Mouse (Mus musculus): Measurements from ENCODE around the gene Map9. TPM values are rescaled to one million over a fixed set of nuclear protein-coding genes. Genes with fewer than 3 reads are reported as not detected.
"Not testable (repeated sequence)": the region's sequence is repeated elsewhere in the genome, so short reads cannot be mapped to it uniquely, and the experiment has no call there.

Map9 gene
- polyA plus RNA-seq (2015; fragmentation: Nextera tagmentation; extraction: Ambion mirVana): 95.9 and 109 TPM in 2 replicates

- ATAC-seq: peak; percentile 100
- H3K9me3 ChIP-seq (ENCODE audit: control insufficient read depth, low read length): no peaks in the 10 kb centered on the region
- H3K27ac ChIP-seq (ENCODE audit: low read length): peak within 1 kb of the TSS; percentile 93
- H3K4me1 ChIP-seq (replicated peaks; ENCODE audit: control insufficient read depth, insufficient read depth, low read length): peaks cover 10% of the 10 kb centered on the region
- under 1% methylated on average over 54 of the region's 54 CpGs for WGBS
- H3K36me3 ChIP-seq (ENCODE audit: control insufficient read depth, insufficient read depth): 0 out of 2 replicates have a peak, but pooled peaks cover 2% of the 10 kb centered on the region
- peak within 1 kb of the TSS; percentile 84 for H3K9ac ChIP-seq (replicated peaks; ENCODE audit: low read depth, low read length)
- H3K4me2 ChIP-seq (ENCODE audit: low read length): peak within 1 kb of the TSS; percentile 68
- H3K27me3 ChIP-seq (replicated peaks; ENCODE audit: control insufficient read depth, insufficient read depth, low read length): no peaks in the 10 kb centered on the region
- H3K4me3 ChIP-seq (replicated peaks; ENCODE audit: low read length): peak within 1 kb of the TSS; percentile 93
Measured at GRCm38 (mm10) chr3:82357797-82358524, at the start of gene Map9. TSS of gene Map9 (plus strand) at chr3:82358044.

GRCm38 (mm10) chr3:82315728-82316127 is 42.1 kb upstream of the Map9 start:
- no peak overlapping the region for H3K27ac ChIP-seq (ENCODE audit: low read length)
- H3K4me1 ChIP-seq (replicated peaks; ENCODE audit: control insufficient read depth, insufficient read depth, low read length): no peaks in the 10 kb centered on the region
- 90% methylated on average over 4 of the region's 4 CpGs for WGBS
- no peak overlapping the region for H3K4me2 ChIP-seq (ENCODE audit: low read length)
- H3K9me3 ChIP-seq (ENCODE audit: control insufficient read depth, low read length): no peaks in the 10 kb centered on the region
- H3K4me3 ChIP-seq (replicated peaks; ENCODE audit: low read length): no peak overlapping the region
- no peak for ATAC-seq
- H3K9ac ChIP-seq (replicated peaks; ENCODE audit: low read depth, low read length): no peak overlapping the region
- H3K36me3 ChIP-seq (ENCODE audit: control insufficient read depth, insufficient read depth): no peaks in the 10 kb centered on the region
- no peaks in the 10 kb centered on the region for H3K27me3 ChIP-seq (replicated peaks; ENCODE audit: control insufficient read depth, insufficient read depth, low read length)

GRCm38 (mm10) chr3:82326736-82327135 is 31.1 kb upstream of the Map9 start:
- 100% methylated on average over 1 of the region's 1 CpGs for WGBS
- not testable (repeated sequence) for H3K27ac ChIP-seq (ENCODE audit: low read length); H3K4me2 ChIP-seq (ENCODE audit: low read length); H3K4me3 ChIP-seq (replicated peaks; ENCODE audit: low read length); H3K36me3 ChIP-seq (ENCODE audit: control insufficient read depth, insufficient read depth); ATAC-seq; H3K27me3 ChIP-seq (replicated peaks; ENCODE audit: control insufficient read depth, insufficient read depth, low read length); H3K9me3 ChIP-seq (ENCODE audit: control insufficient read depth, low read length); H3K4me1 ChIP-seq (replicated peaks; ENCODE audit: control insufficient read depth, insufficient read depth, low read length); H3K9ac ChIP-seq (replicated peaks; ENCODE audit: low read depth, low read length)

- no peaks in the 10 kb centered on the region for H3K27me3 ChIP-seq (replicated peaks; ENCODE audit: control insufficient read depth, insufficient read depth, low read length)
- no peaks in the 10 kb centered on the region for H3K9me3 ChIP-seq (ENCODE audit: control insufficient read depth, low read length)
- no peaks in the 10 kb centered on the region for H3K36me3 ChIP-seq (ENCODE audit: control insufficient read depth, insufficient read depth)
- no peak overlapping the region for H3K27ac ChIP-seq (ENCODE audit: low read length)
- peaks cover 3% of the 10 kb centered on the region for H3K4me1 ChIP-seq (replicated peaks; ENCODE audit: control insufficient read depth, insufficient read depth, low read length)
- ATAC-seq: no peak
- H3K9ac ChIP-seq (replicated peaks; ENCODE audit: low read depth, low read length): no peak overlapping the region
- H3K4me3 ChIP-seq (replicated peaks; ENCODE audit: low read length): no peak overlapping the region
- 100% methylated on average over 1 of the region's 1 CpGs for WGBS
- H3K4me2 ChIP-seq (ENCODE audit: low read length): no peak overlapping the region
Measured at GRCm38 (mm10) chr3:82332067-82332466, 25.8 kb upstream of the Map9 start.

DNA sequence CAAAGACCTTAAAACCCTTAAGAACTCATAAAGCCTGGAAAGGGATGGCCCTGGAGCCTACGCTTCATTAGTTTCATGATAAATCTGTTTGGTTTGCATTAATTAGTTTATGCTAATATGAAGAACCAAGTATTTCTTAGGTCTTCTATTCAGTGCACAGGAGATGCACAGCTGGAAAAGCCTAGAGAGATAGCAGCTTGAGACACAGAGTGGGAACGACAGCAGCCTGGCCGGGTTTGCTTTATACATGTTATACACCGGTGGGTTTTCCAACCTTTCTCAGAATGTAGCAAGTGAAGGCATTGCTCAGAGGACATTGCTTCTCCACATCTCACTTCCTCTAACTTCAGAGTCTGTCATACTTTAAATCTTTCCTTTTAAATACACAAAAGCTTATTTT is 25.3 kb upstream of the Map9 start:
- H3K4me1 ChIP-seq (replicated peaks; ENCODE audit: control insufficient read depth, insufficient read depth, low read length): peaks cover 3% of the 10 kb centered on the region
- H3K9me3 ChIP-seq (ENCODE audit: control insufficient read depth, low read length): no peaks in the 10 kb centered on the region
- no peaks in the 10 kb centered on the region for H3K36me3 ChIP-seq (ENCODE audit: control insufficient read depth, insufficient read depth)
- H3K9ac ChIP-seq (replicated peaks; ENCODE audit: low read depth, low read length): no peak overlapping the region
- H3K27me3 ChIP-seq (replicated peaks; ENCODE audit: control insufficient read depth, insufficient read depth, low read length): no peaks in the 10 kb centered on the region
- no peak overlapping the region for H3K4me3 ChIP-seq (replicated peaks; ENCODE audit: low read length)
- no peak for ATAC-seq
- no peak overlapping the region for H3K27ac ChIP-seq (ENCODE audit: low read length)
- no peak overlapping the region for H3K4me2 ChIP-seq (ENCODE audit: low read length)
- 86% methylated on average over 4 of the region's 4 CpGs for WGBS

DNA sequence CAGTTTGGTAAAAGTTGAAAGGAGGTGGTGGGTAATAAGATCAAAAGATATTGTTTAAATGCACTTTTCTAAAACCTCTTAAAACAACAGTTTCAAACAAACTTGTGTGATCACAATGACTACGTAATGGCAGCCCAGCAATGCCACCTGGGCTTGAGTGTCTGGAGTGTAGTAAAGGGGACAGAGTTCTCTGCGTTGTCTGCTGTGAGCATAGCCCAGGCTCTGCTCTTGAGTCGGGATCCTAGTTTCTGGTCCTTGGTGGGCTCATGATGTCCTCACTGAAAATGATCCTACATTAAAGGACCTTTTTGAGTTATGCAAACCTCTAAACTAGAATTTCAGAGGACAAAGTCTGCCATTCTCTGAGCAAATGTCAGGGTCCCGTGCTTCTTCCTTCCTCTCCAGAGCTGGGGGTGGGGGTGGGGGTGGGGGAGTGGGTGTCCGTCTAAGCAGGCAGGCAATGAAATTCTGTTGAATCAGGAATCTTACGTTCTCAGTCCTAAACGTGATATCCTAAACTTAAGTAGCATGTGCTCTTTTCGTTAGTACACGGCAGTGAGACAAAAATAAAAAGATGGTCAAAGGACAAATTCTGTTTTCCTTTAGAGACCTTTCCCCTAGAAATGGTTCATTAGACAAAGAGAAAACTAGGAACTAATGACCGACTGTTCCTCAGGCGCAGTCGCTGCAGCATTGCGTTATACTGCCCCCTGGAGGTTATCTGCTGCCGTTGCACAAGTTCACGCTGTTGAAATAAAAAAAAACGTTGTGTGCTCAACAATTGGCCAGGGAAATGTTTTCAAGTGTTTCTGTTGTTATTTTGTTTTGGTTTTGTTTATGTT is 24.5 kb upstream of the Map9 start:
- Histone ChIP-seq H3K4me3 (replicated peaks; ENCODE audit: low read length) (peak overlapping the region; percentile 32), H3K4me2 (ENCODE audit: low read length) (peak overlapping the region; percentile 53), H3K9me3 (ENCODE audit: control insufficient read depth, low read length) (no peaks in the 10 kb centered on the region), H3K9ac (replicated peaks; ENCODE audit: low read depth, low read length) (0 out of 2 replicates have a peak overlapping the region, but pooled peaks have one; percentile 41), H3K4me1 (replicated peaks; ENCODE audit: control insufficient read depth, insufficient read depth, low read length) (peaks cover 3% of the 10 kb centered on the region), H3K36me3 (ENCODE audit: control insufficient read depth, insufficient read depth) (no peaks in the 10 kb centered on the region), H3K27me3 (replicated peaks; ENCODE audit: control insufficient read depth, insufficient read depth, low read length) (no peaks in the 10 kb centered on the region), H3K27ac (ENCODE audit: low read length) (no peak overlapping the region)
- ATAC-seq: peak; percentile 82
- WGBS: 6% methylated on average over 16 of the region's 16 CpGs

GRCm38 (mm10) chr3:82340111-82340510 is 17.7 kb upstream of the Map9 start:
- Histone ChIP-seq H3K36me3 (ENCODE audit: control insufficient read depth, insufficient read depth) (no peaks in the 10 kb centered on the region), H3K9me3 (ENCODE audit: control insufficient read depth, low read length) (no peaks in the 10 kb centered on the region), H3K4me2 (ENCODE audit: low read length) (no peak overlapping the region), H3K4me3 (replicated peaks; ENCODE audit: low read length) (no peak overlapping the region), H3K4me1 (replicated peaks; ENCODE audit: control insufficient read depth, insufficient read depth, low read length) (no peaks in the 10 kb centered on the region), H3K27ac (ENCODE audit: low read length) (no peak overlapping the region), H3K9ac (replicated peaks; ENCODE audit: low read depth, low read length) (no peak overlapping the region), H3K27me3 (replicated peaks; ENCODE audit: control insufficient read depth, insufficient read depth, low read length) (no peaks in the 10 kb centered on the region)
- ATAC-seq: no peak
- 84% methylated on average over 10 of the region's 10 CpGs for WGBS

DNA sequence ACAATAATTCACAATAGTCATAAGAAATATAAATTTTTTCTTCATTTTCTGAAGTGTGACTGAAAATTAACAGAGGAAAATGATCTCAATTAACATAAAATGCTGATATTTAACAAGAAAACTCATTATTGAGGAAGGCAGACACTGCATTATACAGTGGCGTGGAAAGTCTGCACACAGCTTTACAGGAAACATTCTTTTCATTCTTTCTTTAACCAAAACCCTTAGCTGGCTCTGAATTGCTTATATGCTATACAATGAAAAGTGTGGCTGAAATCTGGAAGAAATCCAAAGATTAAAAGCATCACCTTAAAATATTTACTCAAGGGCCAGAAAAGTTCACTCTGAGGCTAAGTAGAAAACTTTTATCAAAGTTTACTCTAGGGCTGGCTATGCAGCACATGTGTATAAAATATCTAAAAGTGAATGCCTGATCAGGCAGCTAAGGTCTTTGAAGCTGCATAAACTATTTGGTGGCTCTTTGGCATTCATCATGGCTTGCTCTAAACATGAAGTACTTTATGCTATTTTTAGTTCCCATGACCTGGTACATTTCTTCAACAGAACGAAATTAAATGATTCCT is 9.5 kb upstream of the Map9 start:
- no peak overlapping the region for H3K4me2 ChIP-seq (ENCODE audit: low read length)
- no peaks in the 10 kb centered on the region for H3K4me1 ChIP-seq (replicated peaks; ENCODE audit: control insufficient read depth, insufficient read depth, low read length)
- 41% methylated on average over 2 of the region's 2 CpGs for WGBS
- no peak for ATAC-seq
- no peaks in the 10 kb centered on the region for H3K36me3 ChIP-seq (ENCODE audit: control insufficient read depth, insufficient read depth)
- H3K9ac ChIP-seq (replicated peaks; ENCODE audit: low read depth, low read length): no peak overlapping the region
- H3K27ac ChIP-seq (ENCODE audit: low read length): no peak overlapping the region
- no peak overlapping the region for H3K4me3 ChIP-seq (replicated peaks; ENCODE audit: low read length)
- no peaks in the 10 kb centered on the region for H3K9me3 ChIP-seq (ENCODE audit: control insufficient read depth, low read length)
- H3K27me3 ChIP-seq (replicated peaks; ENCODE audit: control insufficient read depth, insufficient read depth, low read length): no peaks in the 10 kb centered on the region

GRCm38 (mm10) chr3:82350321-82350720 is 7.5 kb upstream of the Map9 start:
- H3K36me3 ChIP-seq (ENCODE audit: control insufficient read depth, insufficient read depth): no peaks in the 10 kb centered on the region
- no peak for ATAC-seq
- no peak overlapping the region for H3K9ac ChIP-seq (replicated peaks; ENCODE audit: low read depth, low read length)
- H3K27ac ChIP-seq (ENCODE audit: low read length): no peak overlapping the region
- H3K4me1 ChIP-seq (replicated peaks; ENCODE audit: control insufficient read depth, insufficient read depth, low read length): no peaks in the 10 kb centered on the region
- 33% methylated on average over 2 of the region's 2 CpGs for WGBS
- H3K4me2 ChIP-seq (ENCODE audit: low read length): no peak overlapping the region
- no peaks in the 10 kb centered on the region for H3K9me3 ChIP-seq (ENCODE audit: control insufficient read depth, low read length)
- no peaks in the 10 kb centered on the region for H3K27me3 ChIP-seq (replicated peaks; ENCODE audit: control insufficient read depth, insufficient read depth, low read length)
- H3K4me3 ChIP-seq (replicated peaks; ENCODE audit: low read length): no peak overlapping the region
